Mouse (Mus musculus) mesoderm, embryonic 11.5 days (tissue): ENCODE measurements around the gene Tppp2.
A peak's percentile ranks its signal among the peaks of the same experiment; 100 is the strongest.

ENCODE experiments used
- DNase-seq: peaks from one replicate; pipeline ENCODE4 v3.0.0-alpha.2; 2012; ENCODE audit warnings: low read depth, low spot score

Tppp2 gene

DNA sequence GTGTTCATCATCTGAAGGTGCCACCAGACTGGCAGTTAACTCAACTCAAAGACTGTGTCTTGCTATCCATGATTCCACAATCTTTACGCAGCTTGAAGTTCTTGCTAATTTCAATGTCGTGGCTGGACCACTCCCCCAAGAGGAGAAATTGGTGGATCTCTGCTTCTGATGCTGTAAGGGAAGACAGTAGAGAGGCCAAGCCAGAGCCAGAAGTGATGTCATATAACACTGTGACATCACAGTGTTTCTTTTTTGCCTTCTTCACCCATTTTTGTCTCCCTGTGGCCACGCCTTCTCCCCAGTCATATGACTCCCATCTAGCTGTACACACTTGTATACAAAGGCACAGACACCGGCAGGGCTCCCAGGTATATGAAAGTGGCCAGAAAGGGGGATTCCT, at the start of gene Tppp2:
TSS of gene Tppp2 (plus strand) at position 301 of the 400 bp plus-strand sequence.
- DNase-seq, result no peak

DNA sequence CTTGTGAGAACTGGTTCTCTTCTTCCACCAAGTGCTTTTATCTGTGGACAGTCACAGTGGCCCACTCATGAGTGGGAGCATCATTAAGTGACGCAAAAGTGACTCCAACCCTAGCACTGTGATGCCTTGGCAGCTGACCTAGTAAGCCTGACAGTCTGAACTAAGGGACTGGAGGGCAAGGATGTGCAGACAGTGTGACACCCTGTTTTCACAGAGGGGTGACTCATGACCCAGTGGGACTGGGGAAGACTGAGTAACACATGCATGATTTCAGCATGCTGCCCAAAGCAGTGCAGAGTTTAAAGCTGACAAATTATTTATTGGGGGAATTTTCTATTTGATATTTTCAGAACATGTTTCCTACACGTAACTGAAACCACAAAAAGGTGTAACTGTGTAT, 47.5 kb upstream of the Tppp2 start:
- no peak for DNase-seq

DNA sequence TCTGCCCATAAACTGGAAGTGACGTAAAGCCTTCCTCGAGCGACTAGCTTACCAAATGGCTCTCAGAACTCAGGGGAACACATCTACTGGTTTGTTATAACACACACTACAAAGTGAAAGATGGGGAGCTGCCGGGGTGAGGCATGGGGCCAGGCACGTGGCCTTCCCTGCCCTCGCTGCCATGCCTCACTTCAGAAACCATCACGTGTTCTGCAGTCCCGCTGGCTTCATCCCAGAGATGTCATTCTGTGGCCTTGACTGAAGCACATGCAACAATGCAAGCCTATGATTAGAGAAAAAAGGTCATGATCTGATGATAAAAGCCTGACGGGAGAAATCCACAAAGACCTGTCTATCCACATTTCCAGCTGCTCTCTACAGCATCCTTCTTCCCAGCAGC, 46.5 kb upstream of the Tppp2 start:
- DNase-seq, result no peak

DNA sequence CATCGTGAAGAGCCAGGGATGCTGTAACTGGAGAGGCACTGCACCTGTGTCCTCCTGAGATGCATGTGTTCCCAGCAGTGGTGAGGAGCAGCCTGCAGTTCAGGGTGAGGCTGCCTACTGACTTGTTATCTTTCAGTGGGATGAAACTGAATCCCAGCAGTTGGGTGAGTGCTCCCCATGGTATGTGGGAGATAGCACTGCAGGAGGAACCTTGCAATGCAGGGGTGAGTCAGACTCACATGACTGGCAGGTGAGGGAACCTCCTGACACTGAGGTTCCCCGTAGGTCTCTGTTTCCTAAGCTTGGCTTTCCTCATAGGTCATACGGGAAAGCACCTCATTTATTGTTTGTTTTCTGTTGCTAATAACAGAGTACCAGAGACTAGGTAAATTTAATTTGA, 40.7 kb upstream of the Tppp2 start:
- no peak for DNase-seq

DNA sequence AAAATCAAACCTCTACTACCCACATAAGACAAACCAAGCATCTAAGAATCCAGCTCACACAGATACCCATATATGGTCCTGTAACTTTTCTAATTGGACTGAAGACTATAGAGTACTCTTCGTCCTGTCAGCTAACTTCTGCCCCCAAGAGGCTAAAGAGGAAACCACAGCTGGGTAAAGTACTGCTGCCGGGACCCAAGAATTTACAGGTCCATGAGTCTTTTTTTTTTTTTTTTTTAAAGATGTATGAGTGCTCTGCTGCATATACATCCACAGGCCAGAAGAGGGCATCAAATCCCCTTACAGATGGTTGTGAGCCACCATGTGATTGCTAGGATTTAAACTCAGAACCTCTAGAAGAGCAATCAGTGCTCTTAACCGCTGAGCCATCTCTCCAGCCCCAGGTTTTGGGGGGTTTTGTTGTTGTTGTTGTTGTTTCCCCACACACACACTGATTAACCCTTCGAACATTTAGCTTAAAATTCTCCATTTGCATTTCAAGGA, 34.6 kb upstream of the Tppp2 start:
- DNase-seq, result peak; percentile 85

DNA sequence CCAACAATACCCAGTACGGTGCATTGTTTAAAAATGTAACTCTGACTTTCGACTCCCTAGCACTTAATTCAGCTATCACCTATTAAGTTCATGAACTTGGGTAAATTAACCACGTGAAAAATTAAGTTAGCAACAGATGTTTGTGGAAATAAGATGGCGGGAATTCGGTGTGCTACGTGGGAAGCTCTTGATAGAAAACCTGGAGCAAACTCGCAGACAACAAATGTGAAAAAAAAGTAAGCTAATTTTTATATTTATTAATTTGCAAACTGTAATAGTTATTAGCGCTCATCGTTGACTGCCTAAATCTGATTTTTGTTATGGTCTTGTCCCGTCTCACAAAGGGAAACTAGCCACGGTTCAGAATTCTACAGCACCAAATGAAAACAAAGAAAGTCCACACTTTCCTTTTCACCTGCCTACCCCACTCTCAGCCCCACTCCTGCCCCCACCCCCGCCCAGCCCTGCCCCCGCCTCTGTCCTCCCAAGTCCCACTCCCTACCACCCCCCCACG, 34.1 kb upstream of the Tppp2 start:
- peak; percentile 51 for DNase-seq

DNA sequence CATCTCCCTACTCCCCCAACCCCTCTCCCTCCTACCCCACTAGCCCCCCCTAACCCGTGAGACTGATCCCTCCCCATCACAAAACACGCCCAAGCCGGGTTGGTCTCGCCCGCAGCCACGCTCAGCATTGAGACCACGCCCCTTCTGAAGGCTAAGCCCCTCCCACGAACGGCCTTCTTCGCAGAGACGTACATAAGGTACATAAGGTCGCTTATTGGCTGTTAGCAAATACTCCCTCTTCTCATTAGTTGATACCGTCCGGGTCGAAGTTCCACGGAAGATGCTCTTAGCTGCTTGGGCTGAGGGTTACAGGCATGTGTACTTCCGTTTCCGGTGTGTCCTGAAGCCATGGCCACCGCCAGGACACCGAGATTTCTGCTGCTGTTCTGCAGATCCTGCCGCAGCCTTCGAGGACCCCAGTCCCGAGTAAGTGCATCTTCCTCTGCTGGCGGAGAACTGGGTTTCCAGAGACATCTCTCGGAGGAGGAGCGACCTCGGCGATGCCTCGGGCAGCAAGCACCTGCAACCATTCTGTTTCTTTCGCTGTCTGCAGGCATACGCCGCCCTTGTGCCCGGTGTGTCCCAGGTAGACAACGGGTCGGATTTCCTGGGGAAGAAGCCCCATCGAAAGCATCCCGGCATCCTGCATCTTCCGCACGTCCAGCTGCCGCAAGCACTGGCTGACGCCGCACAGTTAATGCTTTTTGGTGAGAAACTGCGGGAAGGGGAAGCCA, 33.5 kb upstream of the Tppp2 start, which contains the start of gene Mettl17:
TSS of gene Mettl17 (plus strand) at position 245 of the 734 bp plus-strand sequence.
- DNase-seq, result peak; percentile 98

DNA sequence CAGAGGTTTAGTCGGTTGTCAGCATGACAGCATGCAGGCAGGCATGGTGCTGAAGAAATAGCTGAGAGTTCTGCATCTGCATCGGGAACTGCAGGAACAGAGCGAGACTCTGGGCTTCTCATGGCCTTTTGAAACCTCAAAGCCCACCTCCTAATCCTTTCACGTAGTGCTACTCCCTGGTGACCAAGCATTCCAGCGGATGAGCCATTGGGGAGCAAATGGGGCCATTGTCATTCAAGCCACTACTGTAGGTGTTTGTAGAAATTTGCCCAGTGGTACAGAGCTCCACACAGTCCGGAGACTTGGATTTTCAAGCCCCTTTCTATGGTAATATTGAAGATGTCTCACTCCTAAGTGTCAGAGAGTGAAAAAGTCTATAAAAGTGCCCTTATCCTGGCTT, 32.2 kb upstream of the Tppp2 start:
- no peak for DNase-seq

DNA sequence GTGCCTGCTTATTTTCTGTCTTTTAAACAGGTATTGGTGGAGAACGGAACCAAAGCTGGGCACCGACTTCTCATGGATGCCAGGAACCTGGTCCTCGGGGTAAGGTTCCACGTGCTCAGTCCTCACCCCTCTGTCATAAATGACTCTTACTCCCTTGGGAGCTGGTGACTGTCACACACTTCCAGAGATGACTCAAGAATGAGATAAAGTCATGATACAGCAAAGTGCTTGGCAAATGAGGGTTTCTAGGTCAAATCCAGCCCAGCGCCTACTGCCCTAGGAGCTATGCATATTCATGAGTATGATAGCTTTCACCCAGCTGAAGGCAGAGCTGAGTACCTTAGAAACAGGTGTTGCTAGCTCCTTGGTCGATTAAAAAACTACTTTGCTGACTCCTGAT, 28.4 kb upstream of the Tppp2 start:
- no peak for DNase-seq

DNA sequence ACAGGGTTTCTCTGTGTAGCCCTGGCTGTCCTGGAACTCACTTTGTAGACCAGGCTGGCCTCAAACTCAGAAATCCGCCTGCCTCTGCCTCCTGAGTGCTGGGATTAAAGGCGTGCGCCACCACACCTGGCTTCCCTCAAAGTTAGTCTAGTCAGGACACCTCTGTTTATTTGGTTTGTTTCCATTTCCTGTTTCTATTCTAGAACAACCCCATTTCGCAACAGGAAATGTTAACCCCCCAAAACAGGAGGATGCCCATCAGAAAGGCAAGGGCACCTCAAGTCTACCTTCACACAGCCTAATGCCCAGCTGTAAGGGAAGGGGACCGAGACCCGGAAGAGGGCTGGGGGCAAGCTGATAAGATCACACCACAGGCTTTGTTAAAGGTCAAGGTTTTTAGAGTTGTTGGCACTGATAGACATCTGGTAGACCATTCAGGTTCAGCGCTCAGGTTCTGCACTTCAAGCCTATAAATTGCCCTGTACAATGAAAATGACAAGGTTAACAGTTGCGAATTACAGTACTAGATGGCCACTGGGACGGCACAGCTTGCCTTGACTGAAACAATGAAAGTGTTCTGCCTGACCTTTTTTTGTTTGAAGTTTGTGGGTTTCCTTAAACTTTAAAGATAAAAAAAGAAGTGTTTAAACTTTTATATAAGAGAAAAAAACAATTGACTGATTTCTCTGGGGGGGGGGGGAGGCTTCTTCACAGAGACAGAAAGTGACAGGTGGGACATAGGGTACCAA, 25.9 kb upstream of the Tppp2 start, which contains the start of gene Slc39a2:
TSS of gene Slc39a2 (plus strand) at position 699 of the 749 bp plus-strand sequence.
- no peak for DNase-seq

DNA sequence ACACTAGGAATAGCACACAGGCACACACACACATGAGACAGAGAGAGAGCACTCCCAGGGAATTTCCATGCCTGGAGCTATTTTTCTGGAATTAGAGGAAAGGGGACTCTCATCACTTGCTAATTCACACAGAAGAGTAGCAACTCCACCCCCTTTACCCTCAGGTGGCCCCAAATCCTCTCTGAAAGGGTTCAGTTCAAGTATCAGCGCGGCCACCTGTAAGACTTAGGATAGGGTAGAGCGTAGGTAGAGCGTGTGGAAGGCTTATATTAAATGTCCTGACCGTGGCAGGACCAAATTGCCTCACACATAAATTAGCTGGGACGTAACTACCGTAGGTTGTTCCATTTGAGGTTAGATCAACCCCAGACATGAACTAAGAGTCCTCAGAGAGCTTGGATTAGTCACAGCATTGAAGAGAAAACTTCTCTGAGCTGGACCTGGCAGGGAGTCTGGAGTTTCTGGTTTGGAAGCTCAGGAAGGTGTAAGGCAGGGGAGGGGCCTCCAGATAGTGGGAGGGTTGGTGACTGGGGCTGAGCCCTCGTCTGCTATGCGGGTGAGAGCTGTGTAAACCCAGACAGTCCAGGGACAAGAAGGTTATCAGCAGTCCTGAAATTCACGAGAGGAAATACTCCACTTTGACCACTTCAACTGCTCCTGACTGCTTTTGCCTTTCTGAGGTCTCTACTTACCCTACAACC, 25.0 kb upstream of the Tppp2 start:
- no peak for DNase-seq

DNA sequence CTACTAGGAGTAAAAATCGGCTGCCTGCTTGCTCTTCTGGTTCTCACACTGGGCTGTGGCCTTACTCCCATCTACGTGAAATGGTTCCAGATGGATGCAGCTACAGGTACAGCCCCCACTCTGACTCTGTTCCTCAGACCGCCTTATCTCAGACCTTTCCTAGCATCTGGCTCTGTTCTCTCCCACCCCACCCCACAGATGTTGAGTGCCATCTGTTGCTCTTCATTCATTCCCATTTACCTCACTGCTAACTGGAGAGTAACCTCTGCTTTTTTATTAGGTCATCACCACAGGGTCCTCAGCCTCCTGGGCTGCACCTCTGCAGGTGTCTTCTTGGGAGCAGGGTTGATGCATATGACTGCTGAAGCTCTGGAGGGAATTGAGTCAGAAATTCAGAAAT, 24.4 kb upstream of the Tppp2 start:
- DNase-seq, result no peak

DNA sequence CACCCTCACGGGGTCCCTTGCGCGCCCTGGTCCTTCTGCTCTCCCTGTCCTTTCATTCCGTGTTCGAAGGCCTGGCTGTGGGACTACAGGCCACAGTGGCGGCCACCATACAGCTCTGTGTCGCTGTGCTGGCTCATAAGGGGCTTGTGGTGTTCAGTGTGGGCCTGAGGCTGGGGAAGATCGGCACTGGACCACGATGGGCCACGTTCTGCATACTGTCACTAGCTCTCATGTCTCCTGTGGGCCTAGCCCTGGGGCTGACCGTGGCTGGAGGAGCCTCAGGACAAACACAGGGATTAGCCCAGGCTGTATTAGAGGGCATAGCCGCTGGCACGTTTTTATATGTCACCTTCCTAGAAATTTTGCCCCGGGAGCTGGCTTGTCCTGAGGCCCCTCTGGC, 23.2 kb upstream of the Tppp2 start:
- no peak for DNase-seq

DNA sequence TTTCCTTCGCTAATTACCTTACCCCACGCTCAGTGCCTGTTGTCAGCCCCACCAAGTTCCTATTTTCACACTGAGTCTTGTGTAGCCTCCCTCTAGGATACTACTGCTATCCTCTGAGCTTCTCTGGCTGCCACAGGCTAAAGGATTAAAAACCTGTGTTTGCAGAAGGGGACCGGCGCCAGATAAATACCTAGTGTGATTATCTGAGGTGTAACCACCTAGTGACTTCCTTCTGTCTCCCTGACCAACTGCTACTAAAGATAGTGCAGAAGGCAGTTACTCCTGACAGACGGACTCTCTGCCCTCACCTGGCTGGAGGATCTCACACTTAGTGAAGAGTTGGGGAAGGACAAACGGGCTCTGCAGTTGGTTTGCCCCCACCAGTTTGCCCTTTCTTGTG, 22.2 kb upstream of the Tppp2 start:
- no peak for DNase-seq

DNA sequence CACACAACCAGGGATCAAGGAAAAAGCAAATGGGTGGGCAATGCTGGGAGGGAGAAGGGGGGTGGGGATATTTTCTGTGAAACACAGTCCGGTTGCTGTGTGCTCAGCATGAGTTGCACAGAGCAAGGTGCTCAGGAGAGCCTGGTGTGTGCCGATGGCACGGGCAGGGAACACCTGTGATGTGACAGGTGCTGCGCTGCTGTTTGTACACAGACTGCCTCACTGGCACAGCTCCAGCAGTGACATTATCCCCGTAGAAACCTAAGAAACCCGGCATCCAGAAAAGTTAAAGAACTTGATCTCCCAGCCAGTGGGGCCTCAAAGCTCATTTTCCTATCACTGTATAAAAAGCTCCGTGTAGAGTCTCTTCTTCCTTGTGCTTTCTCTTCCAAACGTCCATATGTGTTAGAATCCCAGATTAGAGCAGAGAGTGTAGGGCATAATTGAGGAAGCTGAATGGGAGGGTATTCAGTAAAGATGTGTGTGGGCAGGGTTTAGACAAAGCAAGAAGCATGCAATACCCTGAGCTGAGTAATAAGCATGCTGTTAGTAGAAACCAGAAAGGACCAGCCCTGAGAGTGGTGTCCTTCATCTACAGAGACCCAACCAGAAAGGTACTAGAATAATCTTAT, 21.6 kb upstream of the Tppp2 start:
- DNase-seq, result no peak

DNA sequence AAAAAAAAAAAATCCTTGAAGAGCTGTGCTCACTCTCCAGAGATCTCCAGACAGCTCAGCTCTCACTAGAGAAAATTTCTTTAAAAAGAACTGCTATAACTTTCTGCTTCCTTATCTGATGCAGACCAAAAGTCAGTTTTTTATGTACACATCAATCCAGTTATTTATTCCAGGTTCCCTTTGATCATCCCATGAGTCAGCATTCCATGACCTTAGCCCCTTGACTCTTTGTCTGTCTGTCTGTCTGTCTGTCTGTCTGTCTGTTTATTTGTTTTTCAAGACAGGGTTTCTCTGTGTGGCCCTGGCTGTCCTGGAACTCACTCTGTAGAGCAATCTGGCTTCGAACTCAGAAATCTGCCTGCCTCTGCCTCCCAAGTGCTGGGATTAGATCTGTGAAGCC, 18.9 kb upstream of the Tppp2 start:
- DNase-seq, result no peak

DNA sequence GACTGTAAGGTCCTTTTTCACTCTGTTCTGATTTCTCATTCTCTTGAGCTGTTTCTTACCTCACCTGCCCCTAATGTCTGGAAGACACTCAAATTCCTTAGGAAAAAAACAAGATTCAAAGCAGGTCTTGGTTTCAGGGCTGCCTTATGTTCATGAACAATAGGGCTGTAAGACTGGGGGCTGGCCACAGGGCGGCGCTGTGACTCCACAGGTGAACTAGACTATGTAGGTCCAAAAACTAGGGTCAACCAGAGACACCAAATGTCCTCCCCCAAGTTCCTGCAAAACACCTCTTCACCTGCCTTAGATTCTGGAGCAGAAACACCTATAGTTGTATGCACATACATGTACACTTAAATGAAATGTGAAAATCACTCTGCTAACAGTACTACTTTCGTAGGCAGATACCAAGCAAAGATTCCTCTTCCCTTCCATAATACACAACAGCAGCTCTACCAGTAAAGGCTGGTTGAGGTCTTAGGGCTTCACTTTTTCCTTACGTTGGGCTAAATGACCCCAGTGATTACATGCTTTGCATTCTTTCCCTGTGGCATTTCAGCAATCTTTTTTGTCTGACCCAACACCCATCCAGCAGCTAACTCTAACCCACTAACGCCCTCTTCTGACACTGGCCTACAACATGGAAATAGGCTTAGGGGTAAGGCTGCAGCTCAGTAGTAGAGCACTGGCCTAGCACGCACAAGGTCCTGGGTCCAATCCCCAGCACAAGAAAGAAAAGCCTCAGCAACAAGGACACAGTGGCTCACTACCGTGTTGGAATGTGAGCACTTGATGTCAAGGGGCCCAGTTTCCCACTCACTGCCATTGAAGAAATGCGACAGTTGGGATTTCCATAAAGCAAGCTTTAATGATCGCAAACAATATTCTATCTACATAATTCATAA, 15.2 kb upstream of the Tppp2 start:
- peak; percentile 70 for DNase-seq

DNA sequence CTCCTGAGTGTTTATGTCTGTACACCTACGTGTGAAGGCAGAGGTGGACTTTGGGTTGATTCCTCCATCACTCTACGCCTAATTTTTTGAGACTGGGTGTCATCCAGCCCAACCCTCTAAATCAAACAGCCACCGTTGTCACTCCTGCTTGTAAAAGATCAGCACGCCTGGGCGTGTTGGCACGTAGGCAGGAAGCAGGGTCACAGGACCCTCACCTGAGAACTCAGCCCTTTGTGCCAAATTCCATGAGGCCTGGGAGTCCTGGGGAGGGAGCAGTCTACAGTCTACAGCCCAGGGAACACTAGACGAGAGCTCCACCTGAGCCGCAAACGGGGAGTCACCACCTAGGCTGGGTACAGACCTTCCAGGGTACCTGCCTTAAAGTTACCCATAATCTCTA, 14.4 kb upstream of the Tppp2 start:
- DNase-seq, result no peak

DNA sequence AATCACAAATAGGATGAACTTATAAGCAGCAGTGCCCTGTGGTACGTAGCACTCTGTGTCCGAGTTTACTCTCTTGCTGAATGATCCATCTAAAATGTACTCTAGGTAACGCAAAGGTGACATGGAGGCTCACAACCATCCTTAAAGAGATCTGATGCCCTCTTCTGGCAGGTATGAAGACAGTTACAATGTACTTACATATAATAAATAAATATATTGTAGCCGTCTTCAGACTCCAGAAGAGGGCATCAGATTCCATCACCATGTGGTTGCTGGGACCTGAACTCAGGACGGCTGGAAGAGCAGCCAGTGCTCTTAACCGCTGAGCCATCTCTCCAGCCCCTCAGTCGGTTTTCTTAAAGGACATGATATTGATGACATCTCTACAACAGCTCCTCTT, 13.5 kb upstream of the Tppp2 start:
- DNase-seq, result no peak

DNA sequence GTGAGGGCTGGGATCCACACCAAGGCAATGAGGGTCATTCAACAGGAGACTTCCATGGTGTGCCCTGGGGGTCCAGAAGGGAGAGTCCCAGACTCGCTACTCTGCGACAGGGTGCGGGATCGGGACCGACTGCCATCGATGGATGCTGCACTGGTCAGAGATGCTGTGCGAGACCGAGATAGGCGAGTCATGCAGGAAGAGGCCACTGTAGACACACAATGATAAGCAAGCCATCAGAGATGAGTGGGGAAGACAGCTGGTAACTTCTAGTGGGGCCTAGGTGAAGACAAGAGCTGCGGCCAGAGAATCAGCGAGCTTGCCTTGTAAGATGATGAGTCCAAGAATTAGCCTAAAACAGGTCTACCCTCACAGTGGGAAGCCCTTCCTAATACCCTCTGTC, 12.1 kb upstream of the Tppp2 start:
- no peak for DNase-seq

DNA sequence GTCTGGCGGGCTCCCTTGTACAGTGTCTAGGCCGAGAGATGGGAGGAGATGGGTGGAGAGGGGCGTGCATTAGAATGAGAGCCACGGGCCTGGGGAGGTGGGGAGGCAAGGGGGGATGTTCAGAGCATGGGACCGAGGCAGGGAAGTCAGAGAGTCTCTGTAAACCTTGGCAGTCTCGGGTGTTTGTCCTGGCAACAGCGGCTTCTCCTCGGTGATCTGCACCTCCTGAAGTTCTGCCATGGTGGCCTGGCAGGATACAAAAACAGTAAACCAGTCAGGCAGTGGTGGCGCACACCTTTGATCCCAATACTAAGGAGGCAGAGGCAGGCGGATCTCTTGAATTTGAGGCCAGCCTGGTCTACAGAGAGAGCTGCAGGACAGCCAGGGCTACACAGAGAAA, 6.9 kb upstream of the Tppp2 start:
- DNase-seq, result no peak
